ENCODE assay signal across 8 mouse cellular contexts in genomic region chr6:4601297-4601931, GRCm38 (mm10). TPM values are rescaled to one million over a fixed set of nuclear protein-coding genes. Genes with fewer than 3 reads are reported as not detected.
DNase-seq lines count a peak whose midpoint lies in the region; TF ChIP-seq lines count a peak whose summit lies in the region.

No protein-coding gene starts in this region.

- peak overlapping the region; percentile 95 for H3K27ac ChIP-seq in gastrocnemius, adult 2 months
- peak overlapping the region; percentile 17 for H3K27ac ChIP-seq in bone marrow macrophage, adult 2 months (ENCODE audit: insufficient read depth, low read depth, low read length)
- 0 out of 2 replicates have a peak overlapping the region, but pooled peaks have one; percentile 2 for H3K27ac ChIP-seq in embryonic fibroblast, embryonic 13.5 days (ENCODE audit: insufficient read depth, low read length)

- TF ChIP-seq CTCF in gastrocnemius, adult 2 months (IDR thresholded peaks at IDR 0.05) = no peak
- TF ChIP-seq CTCF in bone marrow macrophage, adult 2 months (IDR thresholded peaks at IDR 0.05; ENCODE audit: low read depth, low read length) = no peak
- TF ChIP-seq CTCF in embryonic fibroblast, embryonic 13.5 days (IDR thresholded peaks at IDR 0.05; ENCODE audit: borderline replicate concordance, insufficient read depth, low read length) = no peak

- peaks cover 2% of the 10 kb centered on the region for H3K27me3 ChIP-seq in megakaryocyte, embryonic 14.5 days (replicated peaks)

- intact Hi-C loops in gastrocnemius, adult 2 months (cut with DNase I) = no loop called here
- intact Hi-C loops in heart, postnatal 10 days (cut with DNase I) = loop anchor here (5.0 to 10.0 kb wide), 4 partner anchors 146 to 696 kb away; partner anchors contain the start of genes Peg10, Pon2, Ppp1r9a and Sgce

- DNase-seq in gastrocnemius, adult 2 months = peak; percentile 54
- no peak for DNase-seq in gastrocnemius, adult 18-20 months (ENCODE audit: low spot score)
- DNase-seq in heart, postnatal 10 days = peak; percentile 46 to 58
- DNase-seq in layer of hippocampus, postnatal 10 days (ENCODE audit: low spot score in 2 of 2) = peak; percentile 42 to 48
- DNase-seq in spleen, postnatal 10 days (ENCODE audit: low spot score in 2 of 2) = peak; percentile 35 to 50

- peaks cover 4% of the 10 kb centered on the region for H3K36me3 ChIP-seq in megakaryocyte, embryonic 14.5 days (replicated peaks; ENCODE audit: low read length)

- H3K4me1 ChIP-seq in bone marrow macrophage, adult 2 months (ENCODE audit: control insufficient read depth, insufficient read depth, low read length) = peaks cover 8% of the 10 kb centered on the region
- H3K4me1 ChIP-seq in embryonic fibroblast, embryonic 13.5 days (ENCODE audit: control insufficient read depth, insufficient read depth, low read length) = no peaks in the 10 kb centered on the region
- peaks cover 55% of the 10 kb centered on the region for H3K4me1 ChIP-seq in megakaryocyte, embryonic 14.5 days

- H3K4me3 ChIP-seq in gastrocnemius, adult 2 months = peak overlapping the region; percentile 82
- peak overlapping the region; percentile 80 for H3K4me3 ChIP-seq in bone marrow macrophage, adult 2 months (ENCODE audit: insufficient read depth, low read length)
- H3K4me3 ChIP-seq in embryonic fibroblast, embryonic 13.5 days (ENCODE audit: insufficient read depth, low read length) = peak overlapping the region; percentile 56
- peak overlapping the region; percentile 97 for H3K4me3 ChIP-seq in megakaryocyte, embryonic 14.5 days (replicated peaks)

- H3K9me3 ChIP-seq in megakaryocyte, embryonic 14.5 days = no peaks in the 10 kb centered on the region

- TF ChIP-seq POLR2A in bone marrow macrophage, adult 2 months (IDR thresholded peaks at IDR 0.05; ENCODE audit: borderline replicate concordance, low read depth, low read length) = no peak
- TF ChIP-seq POLR2A in embryonic fibroblast, embryonic 13.5 days (IDR thresholded peaks at IDR 0.05; ENCODE audit: low read depth, low read length) = peak; percentile 52; the same call in 1 of the 2 replicates

RNA-seq across cellular contexts. Expression of gene Casd1, which starts 0.8 kb away (rescaled TPM):
- 10 to 100 TPM; 18.6 to 20.4 TPM for total RNA-seq in gastrocnemius, adult 2 months (2021)
- 10 to 100 TPM; 17.2 to 23.4 TPM for total RNA-seq in gastrocnemius, adult 18-20 months (2021)
- 22.1 and 22.7 TPM in 2 replicates for polyA plus RNA-seq in bone marrow macrophage, adult 2 months (2012; ENCODE audit: insufficient read depth, insufficient read length, missing spikeins)
- 16.0 and 18.8 TPM in 2 replicates for polyA plus RNA-seq in embryonic fibroblast, embryonic 13.5 days (2011; ENCODE audit: insufficient read length, low read depth, missing spikeins)
- 10 to 100 TPM; 33.4 to 34.5 TPM for total RNA-seq in heart, postnatal 10 days (2021)
- total RNA-seq in layer of hippocampus, postnatal 10 days (2021) = 10 to 100 TPM; 48.5 to 57.9 TPM
- polyA plus RNA-seq in megakaryocyte, embryonic 14.5 days (2012; ENCODE audit: insufficient read depth, low replicate concordance) = 2.7 and 5.7 TPM in 2 replicates

Comparison
In these comparisons a context has a peak if more than half of its experiments do, and no peak if none do; other contexts are left out.
1. H3K27ac ChIP-seq: peak in every context shown above with its lines; median percentile 95 in gastrocnemius, adult 2 months; 17 in bone marrow macrophage, adult 2 months; 2 in embryonic fibroblast, embryonic 13.5 days.